Mouse (Mus musculus): ENCODE data around the gene Prkce. TPM values are rescaled to one million over a fixed set of nuclear protein-coding genes. Genes with fewer than 3 reads are reported as not detected.
A peak's percentile ranks its signal among the peaks of the same experiment; 100 is the strongest.

The Prkce gene
- total RNA-seq, 2 experiments from 2014 or later: 253 to 257 TPM

DNA sequence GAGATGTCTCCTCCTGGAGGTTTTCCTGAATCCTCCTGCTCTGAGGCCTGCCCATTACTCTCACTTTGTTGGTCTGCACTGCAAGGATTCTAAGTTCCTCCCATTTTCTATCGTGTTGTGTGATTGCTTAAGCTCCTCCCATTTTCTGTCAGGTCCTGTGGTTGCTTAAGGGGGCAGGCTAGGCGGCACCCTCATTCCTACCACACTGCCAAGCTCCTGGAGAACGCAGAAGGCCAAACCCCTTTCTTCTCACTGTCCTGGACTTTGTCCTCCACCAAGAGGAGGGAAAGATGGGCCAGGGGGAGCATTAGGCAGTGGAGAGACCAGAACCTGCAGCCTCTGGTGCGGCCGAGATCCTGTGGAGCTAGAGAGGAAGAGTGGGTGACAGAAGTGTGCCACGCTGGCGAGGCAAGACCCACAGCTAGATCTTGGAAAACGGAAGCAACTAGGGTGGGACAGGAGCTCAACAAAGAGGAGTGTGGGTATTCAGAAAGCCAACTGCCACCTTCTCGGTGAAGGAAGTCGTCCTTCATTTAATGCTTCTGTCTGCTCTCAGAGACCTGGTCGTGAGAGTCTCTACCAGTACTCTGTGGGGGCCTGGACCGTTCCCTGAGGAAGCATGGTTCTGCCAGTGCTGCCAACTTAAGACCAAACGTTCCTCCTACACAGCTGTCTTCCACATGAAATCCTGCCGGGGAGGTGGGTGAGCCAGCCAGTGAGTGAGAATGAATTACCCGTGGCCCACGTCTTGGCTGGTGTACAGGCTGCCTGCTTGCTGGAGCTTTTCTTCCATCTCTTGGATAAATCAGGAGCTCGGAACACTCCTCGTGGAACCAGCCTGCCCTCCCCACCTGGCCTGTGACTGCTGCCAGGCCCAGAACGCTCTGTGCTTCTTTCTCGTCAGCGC is 82.2 kb downstream of the Prkce start:
- DNase-seq: peak; percentile 72
- intact Hi-C loops (cut with DNase I): no loop called here

DNA sequence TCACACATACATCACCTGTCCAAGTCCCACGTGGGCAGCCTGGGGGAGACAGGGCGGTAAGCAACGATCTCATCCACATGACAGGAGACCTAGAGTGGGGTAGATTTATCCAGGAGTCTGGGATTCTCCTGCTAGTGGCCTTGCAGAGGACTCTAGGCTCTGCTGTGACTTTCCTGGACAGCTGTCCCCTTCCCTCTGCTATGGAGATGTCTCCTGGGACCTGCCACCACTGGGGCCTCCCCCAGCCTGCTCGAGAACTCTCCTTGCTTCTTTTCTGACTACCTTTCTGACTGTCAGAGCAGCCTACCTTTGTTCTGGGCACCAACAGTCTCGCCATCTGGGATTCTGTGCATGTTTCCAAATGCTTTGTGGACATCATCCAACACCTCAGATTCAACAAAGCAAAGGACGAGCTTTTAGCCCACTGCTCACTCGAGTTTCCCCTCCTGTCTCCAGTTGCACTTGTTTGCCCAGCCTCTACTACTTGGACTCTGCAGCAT is 82.9 kb downstream of the Prkce start:
- intact Hi-C loops (cut with DNase I): no loop called here
- peak; percentile 38 for DNase-seq

DNA sequence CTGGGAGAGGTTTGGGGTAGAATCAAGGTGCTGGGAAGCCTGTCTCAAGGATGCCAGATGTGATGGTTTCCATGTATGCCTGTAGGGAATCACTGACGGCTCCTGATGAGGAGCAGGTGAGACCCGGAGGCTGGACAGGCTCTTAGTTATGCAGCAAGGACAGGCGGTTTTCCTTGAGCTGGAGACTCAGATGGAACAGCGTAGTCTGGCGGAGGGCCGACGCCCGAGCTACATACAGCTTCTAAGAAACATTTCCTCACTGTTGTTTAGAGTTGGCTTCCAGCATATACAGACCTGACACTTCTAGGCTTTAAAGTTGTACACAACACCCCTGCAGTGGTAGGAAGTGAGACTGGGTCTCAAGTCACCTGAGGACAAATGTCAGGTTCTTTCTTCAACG is 86.3 kb downstream of the Prkce start:
- intact Hi-C loops (cut with DNase I): no loop called here
- DNase-seq: peak; percentile 47

DNA sequence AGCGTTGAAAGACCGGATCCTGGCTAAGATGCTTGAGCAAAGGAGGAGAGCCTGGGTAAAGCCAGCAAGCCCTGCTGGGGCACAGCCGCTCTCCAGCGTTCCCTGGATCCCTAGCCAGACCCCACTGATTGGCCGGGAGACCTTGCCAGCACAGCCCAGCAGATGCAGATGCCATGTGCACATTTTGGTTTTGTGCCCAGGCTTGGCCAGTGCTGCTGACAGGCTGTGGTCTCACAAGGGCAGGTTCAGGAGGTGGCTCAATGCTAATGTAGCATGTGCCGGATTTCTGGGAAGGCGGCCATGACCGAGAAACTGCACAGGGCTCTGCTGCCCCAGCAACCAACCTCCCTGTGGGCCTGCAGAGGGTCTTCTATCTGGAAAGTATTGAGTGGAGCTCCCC is 86.7 kb downstream of the Prkce start:
- intact Hi-C loops (cut with DNase I): no loop called here
- DNase-seq: peak; percentile 98

DNA sequence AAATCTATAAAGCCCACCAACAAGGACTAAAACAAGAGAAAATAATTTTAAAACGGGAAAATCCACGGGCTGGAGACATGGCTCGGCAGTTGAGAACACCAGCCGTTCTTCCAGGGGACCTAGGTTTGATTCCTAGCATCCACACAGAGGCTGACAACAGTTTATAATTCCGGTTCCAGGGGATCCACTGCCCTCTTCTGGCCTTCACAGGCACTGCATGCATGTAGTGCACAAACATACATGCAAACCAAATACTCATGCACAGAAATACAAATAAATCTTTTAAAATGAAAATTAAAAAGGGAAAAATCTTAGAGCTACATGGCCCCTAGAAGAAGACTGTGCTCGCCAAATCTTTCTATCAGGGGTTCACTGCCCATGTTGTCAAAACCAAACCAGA is 87.4 kb downstream of the Prkce start:
- intact Hi-C loops (cut with DNase I): no loop called here
- DNase-seq: no peak

DNA sequence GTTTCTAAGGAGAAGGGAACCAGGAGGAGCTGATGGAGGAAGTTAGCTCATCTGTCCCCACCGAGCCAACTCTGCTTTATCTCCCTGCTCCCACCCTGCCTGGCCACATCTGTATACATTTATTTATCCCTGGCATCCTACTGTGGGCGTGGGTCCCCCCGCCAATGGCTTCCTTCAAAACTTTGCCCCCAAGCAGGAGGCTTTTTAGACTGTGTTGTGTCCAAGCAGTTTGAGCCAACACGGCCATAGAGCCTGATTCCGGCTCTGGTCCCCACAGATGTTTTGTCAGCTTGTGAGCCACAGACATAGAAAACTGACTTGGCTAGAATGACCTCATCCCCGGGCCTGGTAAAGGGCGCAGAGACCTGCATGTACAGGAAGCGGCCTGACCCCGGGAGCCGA is 89.1 kb downstream of the Prkce start:
- intact Hi-C loops (cut with DNase I): no loop called here
- DNase-seq: no peak

DNA sequence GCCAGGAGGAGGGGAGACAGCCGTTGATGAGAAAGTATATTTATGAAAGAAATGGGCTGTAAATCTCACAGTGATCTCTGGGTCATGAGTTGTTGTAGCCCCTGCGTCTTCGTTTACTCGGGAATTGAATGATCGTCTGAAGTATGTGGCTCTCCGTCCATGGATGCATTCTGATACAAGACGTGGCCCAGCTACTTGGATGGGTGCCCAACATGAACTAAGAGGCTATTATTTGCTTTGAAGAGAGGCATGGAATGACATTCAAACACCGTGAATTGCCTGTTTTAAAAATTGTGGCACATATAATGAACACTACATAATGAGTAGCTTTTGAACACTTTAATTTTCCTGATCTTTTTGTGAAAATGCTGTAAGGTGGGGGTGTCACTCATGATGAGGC is 93.5 kb downstream of the Prkce start:
- intact Hi-C loops (cut with DNase I): no loop called here
- no peak for DNase-seq

DNA sequence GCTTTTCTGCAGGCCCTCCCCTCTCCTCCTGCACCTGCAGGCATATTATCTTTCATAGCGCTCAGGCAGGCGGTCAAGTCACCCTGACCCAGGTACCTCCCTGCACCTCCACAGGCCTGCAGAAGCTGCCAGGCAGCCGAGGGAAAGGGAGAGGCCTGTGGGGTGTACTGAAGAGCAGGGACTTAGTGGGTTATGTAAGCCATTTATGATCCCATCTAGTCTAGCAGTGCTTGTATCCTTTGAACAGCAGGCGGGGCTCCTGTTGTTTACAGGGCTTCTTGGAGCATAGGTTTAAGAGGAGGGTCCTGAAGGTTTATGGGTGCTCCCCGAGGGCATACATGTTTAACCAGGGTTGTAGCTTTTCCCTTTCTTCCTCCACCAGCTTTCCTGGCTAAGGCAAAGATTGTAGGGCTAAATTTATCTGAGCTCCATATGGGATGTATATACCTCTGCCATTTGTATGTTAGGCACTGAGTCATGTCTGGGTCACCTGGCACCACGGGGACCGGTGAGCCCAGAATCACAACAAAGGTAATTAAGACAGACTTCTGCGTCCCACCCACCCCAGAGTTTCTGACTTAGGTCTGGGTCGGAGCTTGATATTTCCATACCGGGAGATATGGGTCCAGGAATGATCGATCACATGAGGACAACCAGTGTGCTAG is 96.5 kb downstream of the Prkce start:
- intact Hi-C loops (cut with DNase I): no loop called here
- no peak for DNase-seq

DNA sequence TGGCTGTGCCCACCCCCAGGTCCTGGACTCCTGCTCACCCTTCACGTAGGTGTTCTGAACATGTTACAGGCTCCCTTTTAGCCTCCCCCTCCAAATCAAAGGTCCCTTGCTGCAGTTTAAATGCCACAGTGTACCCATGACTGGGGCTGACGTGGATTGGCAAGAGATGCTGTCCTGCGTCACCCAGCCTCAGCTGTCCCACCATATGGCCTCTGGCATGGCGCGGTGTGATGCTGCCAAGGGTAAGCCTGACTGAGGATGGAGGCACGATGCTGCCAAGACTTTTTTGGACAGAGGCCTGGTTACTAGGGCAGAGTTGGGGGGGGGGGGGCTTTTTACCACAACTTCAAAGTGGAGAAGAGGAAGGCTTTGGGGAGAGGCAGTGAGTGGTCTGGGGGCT is 98.5 kb downstream of the Prkce start:
- intact Hi-C loops (cut with DNase I): no loop called here
- peak; percentile 97 for DNase-seq

DNA sequence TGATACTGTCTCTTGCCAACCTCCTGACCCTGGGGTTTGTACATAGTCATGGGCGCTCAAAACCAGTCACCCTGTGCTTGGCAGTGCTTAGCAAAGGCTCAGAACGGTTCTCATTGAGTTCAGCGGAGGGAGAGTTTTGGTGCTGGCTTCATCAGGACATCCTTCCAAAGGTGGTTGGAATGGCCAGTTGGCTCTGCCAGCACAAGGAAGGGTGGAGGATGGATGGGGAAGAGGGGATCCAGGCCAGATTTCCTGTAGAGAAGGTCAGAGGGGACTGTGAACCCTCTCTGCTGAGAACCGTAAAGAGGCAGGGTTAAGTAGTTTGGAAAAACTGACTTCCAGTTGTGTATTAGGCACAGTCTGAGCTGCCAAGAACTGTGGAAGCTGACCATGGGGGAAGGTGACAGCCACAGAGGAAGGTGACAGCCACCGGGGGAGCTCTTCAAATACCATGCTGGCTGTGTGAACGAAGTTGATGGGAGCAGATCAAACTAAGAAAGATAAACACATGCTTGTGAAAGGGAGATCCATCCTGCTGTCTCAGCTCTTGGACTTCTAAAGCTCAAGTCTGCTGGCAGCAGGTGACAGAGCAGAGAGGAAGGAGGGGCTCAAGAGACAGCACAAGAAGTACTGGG is 99.7 kb downstream of the Prkce start:
- no peak for DNase-seq
- intact Hi-C loops (cut with DNase I): no loop called here

DNA sequence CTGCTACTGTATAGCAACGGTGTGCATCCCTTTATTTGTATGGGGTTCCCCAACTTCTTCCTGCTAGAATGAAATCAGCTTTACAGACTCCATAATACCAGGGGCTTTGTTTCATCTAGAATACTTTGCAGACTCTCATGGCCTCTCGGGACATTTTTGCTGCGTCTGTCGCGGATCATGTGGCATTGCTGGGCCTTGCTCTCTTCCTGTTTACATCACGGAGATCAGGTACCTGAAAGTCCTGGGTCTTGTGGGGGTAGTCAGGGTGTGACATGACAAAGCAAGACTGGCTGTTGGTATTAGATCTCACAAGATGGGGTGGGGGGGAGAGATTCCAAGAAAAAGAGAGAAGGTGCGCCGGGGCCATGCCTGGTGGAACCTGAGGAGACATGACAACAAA is 102.1 kb downstream of the Prkce start:
- intact Hi-C loops (cut with DNase I): no loop called here
- DNase-seq: no peak

DNA sequence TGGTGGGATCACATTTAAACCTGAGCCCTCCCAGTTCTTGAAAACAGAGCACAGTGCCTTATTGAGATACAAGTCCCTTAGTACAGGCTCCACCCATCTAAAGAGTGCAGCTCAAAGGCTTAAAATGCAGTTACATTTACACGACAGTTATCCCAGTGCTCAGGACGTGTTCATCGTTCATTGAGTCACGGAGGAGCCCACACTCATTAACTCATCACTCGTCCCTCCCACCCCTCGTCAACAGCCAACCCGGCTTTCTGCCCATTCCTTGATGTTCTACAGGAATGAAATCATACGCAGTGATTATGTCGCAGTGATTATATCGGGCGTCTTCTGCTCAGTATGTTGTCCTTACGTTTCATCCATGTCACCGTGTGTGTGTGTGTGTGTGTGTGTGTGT is 102.9 kb downstream of the Prkce start:
- no peak for DNase-seq
- intact Hi-C loops (cut with DNase I): no loop called here

DNA sequence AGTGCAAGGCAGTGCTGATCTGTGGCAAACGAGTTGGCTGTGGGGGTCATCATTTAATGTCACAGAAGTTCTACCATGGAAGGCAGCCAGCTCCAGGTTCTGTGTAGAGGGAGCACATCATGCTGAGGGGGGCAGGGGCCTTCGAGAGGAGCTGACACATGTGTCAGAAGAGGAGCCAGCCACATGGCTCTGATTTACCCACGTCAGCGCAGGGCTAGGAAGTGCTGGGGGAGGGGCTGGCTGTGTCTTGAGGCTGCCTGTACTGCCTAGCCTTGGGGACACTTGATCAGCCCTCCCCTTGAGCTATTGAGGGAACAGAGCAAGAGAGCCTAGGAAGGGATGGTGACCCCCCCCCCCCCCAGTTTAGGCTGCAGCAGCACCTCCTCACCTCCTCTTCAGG is 103.7 kb downstream of the Prkce start:
- intact Hi-C loops (cut with DNase I): no loop called here
- DNase-seq: peak; percentile 41

DNA sequence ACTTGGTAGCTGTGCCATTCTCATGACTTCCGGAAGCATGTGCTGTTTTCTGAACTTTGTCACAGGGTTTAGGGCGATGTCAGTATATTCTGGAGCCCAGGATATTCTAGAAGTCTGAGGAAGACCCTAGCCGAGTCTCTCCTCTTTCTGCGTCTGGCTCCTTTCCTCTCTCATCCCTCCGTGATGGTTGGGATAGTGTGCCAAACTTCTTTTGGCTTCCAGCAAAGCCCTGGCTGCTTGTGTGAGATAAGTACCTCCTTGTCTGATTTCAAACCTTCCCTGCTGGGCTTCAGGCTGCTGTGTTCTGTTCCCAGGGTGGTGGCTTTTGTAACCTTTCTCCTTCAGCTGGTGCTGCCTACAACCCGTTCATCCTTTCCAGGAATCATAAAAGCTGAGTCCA is 105.4 kb downstream of the Prkce start:
- DNase-seq: peak; percentile 42
- intact Hi-C loops (cut with DNase I): no loop called here

DNA sequence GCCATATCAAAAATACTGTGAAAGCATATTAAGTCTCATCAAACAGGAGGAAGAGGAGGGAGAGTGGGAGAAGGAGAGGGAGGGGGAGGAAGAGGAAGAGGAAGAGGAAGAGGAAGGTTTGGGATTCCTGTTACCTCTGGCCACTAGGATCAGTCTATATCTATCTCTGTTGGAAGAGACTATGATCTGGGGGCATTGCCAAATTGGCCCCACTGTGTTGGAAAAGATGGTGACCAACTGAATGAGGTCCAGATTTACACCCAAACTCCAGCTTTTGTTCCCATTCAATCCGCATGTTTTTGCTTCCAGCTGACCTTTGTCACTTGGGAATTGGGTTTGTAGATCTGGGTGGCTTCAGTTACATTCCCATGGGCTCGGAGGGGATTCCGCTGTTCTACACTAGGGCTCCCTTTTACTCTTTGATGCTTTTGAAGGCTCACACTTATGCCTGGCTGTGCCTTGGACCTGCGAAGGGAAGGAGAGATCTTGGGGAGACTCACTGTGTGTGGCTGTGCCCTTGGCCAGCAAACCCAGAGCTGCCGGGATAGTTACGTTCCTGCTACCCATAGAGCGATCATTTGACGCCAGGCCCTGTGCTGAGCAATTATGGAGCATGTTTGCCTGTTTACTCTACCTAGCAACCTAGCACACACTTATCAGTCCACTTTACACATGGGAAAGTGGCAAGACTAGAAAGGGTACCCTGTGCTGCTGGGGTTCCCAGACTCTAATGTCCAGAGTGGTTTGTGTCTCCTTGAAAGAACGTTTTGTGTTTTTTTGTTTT is 106.2 kb downstream of the Prkce start:
- intact Hi-C loops (cut with DNase I): no loop called here
- DNase-seq: no peak

DNA sequence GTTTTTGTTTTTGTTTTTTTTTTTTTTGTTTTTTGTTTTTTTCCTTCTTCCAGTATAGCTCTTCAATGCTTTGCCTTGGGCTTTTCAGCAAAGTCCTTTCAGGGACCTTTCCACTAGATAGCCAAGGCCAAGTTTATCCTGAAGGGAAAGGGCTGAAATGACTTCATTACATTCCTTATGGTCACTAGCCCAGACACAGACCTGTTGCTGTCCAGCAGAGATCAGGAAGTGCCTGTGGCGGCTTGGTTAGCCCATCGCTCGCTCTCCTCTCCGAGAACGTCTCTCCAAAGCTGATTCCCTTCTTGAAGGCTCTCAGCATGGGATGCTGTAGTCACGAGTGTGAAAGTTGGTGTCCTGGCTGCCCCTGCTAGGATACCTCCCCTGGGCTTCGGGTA is 106.8 kb downstream of the Prkce start:
- intact Hi-C loops (cut with DNase I): no loop called here
- no peak for DNase-seq

DNA sequence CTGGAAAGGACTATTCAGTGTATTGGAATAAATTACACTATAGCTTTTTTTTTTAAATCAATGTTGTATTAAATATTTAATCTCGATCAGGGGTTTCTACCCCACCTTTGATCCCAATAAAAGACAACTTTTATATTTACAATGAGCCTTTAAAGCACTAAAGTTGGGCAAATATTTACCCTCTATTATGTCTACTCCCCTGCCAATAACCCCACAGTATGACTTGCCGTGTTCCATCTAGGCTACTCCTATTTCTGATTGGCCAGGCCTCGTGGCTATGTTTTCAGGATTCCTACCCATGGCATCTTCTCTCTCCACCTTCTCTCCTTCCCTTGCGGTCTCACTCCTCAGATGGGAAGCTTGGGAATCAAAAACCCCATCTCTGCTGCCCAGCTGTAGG is 108.8 kb downstream of the Prkce start:
- DNase-seq: no peak
- intact Hi-C loops (cut with DNase I): no loop called here

DNA sequence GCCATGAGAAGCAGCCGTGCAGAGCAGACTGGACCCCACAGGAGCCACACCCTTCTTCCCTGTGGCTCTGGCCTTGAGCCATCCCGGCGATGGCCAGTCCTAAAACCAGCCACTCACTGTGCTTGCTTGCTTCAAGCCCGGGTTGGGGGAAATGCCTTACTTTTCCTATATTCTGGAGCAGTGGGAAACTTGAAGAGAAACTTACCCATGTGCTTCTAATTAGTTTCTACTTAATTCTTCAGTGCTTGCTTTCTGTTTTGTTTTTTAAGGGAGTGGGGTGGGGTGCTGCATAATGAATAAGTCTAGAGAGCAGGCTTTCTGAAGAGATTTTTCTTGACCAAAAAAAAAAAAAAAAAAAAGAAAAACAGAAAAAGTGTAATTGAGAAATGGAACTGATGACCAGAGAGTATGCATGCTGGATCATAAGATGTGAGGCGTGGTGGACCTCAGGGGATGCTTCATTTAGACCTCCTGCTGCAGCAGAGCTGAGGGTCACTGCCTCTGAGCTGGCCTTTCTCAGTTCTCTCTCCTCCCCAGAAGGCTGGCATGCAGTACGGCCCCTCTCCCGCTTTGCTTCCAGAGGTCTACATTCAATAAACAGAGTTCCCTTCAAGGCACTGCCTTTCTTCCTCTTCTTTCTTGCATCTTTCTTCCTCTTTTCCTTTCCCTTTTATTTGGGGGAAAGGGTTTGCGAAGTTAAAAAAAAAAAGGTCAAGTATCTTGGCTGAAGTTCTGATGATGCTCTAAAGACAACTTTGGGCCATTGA is 109.6 kb downstream of the Prkce start:
- intact Hi-C loops (cut with DNase I): no loop called here
- no peak for DNase-seq

DNA sequence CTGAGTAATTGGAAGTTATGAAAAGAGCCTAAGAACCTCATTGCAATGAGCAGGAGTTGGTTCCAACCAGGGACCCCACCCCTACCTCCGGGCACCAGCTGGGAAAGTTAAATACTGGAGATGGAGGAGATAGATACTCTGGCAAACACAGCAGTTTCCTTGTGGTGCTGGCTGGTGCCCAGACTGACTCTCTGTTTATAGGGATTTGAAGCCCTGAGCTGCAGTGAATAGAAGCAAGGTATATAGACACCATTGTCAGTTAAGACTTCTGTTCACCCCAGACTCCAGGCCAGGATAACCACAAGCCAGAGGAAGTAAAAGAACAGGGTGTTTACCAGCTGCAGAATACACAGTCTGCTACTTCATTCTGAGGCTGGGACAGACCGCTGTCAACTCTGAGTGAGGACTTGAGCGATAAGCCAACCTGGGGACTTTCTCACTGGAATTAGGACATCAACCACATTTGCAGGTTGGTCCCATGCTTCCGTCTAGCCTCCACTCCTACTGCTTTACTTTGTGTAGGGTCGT is 110.5 kb downstream of the Prkce start:
- intact Hi-C loops (cut with DNase I): no loop called here

DNA sequence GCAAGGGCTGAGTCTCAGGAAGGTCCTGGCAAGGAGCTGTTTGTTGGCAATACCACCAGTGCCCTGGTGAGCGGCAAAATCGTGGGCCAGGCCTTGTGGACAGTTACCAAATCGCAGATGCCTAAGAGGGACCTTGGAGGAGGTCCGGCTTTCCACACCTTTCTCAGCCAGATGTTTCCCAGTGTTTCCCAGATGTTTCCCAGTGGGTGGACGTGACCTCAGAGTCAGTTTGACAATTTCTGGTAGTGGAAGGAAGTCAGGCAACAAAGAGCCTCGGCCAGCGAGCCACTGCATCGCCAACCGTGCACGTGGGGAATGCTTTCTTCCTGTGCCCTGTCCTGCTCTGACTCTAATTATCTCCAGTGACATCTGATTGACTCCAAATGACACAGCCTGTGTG is 112.2 kb downstream of the Prkce start:
- intact Hi-C loops (cut with DNase I): no loop called here
- no peak for DNase-seq

More for the DNA sequence above, 110.5 kb downstream of the Prkce start:
- DNase-seq: no peak

Measured in left cerebral cortex, postnatal 4 days (tissue).